Mouse (Mus musculus) spleen, adult 2 months (tissue): ENCODE measurements at regions not wholly inside any gene's neighbourhood (a gene's known extent, or its start where the extent isn't known, plus 50 kb on each side); places are given as distances from the start of the nearest gene placed in this dataset.

Experiments
- DNase-seq, 2 experiments: peaks; one replicate each; pipeline versions ENCODE4 v3.0.0 to v3.0.0-alpha.2; 2012 to 2021; ENCODE audit warnings: low spot score in 2 of 2, low read depth in 1 of 2
- H3K27ac ChIP-seq: fragments of 200-500 bp; 2 replicates; pipeline ENCODE4 v1.5.1; 2012; ENCODE audit warnings: low read length, inconsistent platforms; ENCODE audit not compliant: insufficient read depth
- H3K27me3 ChIP-seq: fragments of 200-500 bp; 2 replicates; pipeline ENCODE4 v1.6.1; 2012; ENCODE audit warnings: mild to moderate bottlenecking, moderate library complexity, low read length, inconsistent platforms; ENCODE audit not compliant: control insufficient read depth, insufficient read depth
- H3K36me3 ChIP-seq: fragments of 200-500 bp; 2 replicates; pipeline ENCODE4 v1.6.1; 2012; ENCODE audit warnings: mild to moderate bottlenecking, low read length, inconsistent platforms; ENCODE audit not compliant: control insufficient read depth, insufficient read depth
- H3K4me1 ChIP-seq: fragments of 200-500 bp; 2 replicates; pipeline ENCODE4 v1.6.1; 2011; ENCODE audit warnings: inconsistent platforms; ENCODE audit not compliant: control insufficient read depth, insufficient read depth, insufficient read length
- H3K4me3 ChIP-seq: fragments of 200-500 bp; 2 replicates; pipeline ENCODE4 v1.5.1; 2011; ENCODE audit warnings: mild to moderate bottlenecking, inconsistent platforms; ENCODE audit not compliant: insufficient read depth, insufficient read length; ENCODE audit errors: extremely low read depth
- CTCF ChIP-seq: fragments of 200-500 bp; IDR thresholded peaks from 2 replicates; pipeline ENCODE4 v1.5.1; 2011; ENCODE audit warnings: mild to moderate bottlenecking, inconsistent platforms; ENCODE audit not compliant: insufficient read depth, insufficient read length, insufficient replicate concordance; ENCODE audit errors: extremely low read depth
- POLR2A ChIP-seq: fragments of 200-500 bp; IDR thresholded peaks from 2 replicates; pipeline ENCODE4 v1.6.1; 2011; ENCODE audit warnings: low read depth, low read length, inconsistent platforms
- WGBS: fragments of 180-500 bp; shearing (Covaris S2); methylation state at CpG from one replicate; pipeline ENCODE4 v1.1.7; 2018; 5-methylcytosine and 5-hydroxymethylcytosine counted together

DNA sequence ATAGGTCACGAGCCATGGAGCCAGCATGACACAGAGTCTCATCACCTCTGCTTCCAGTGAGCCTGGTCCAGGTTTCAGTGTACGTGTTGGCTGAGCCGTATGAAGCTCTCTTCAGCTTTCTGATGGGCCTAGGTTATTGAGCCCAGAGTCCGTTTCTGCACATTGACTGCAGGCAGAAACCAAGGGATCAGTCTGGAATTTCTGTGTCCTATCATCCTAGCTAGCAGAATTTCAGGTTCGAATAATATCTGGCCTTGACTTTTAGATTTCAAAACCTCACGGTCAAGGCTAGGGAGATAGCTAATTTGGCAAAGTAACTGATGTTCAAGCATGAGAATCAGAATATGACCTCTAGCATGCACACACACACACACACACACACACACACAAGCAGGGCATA is 156.0 kb upstream of the Gm3448 start:
- Histone ChIP-seq H3K36me3 (no peaks in the 10 kb centered on the region), H3K4me3 (no peak overlapping the region), H3K4me1 (no peaks in the 10 kb centered on the region), H3K27ac (no peak overlapping the region), H3K27me3 (no peaks in the 10 kb centered on the region)
- WGBS, result 89% methylated on average over 6 of the region's 6 CpGs
- DNase-seq, result no peak
- TF ChIP-seq CTCF (no peak), POLR2A (no peak)

DNA sequence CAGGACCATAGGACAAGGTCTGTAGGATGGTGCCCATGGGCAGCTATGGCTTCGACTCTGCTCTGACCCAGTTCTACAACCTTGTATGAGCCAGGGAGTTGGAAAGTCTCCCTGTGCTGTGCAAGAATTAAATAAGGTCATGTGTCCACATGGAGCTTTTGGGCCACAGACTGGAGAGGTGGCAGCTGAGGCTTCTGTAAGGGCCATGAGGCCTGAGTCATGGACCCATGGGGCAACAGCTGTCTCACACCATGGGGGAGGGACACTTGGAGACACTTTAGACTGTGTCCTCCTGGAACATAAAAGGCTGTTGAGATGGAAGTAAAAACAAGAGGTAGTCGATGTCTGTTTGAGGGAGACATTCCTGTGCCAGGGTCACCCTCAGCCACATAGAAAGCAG is 154.5 kb upstream of the Gm3448 start:
- H3K36me3 ChIP-seq, result no peaks in the 10 kb centered on the region

DNA sequence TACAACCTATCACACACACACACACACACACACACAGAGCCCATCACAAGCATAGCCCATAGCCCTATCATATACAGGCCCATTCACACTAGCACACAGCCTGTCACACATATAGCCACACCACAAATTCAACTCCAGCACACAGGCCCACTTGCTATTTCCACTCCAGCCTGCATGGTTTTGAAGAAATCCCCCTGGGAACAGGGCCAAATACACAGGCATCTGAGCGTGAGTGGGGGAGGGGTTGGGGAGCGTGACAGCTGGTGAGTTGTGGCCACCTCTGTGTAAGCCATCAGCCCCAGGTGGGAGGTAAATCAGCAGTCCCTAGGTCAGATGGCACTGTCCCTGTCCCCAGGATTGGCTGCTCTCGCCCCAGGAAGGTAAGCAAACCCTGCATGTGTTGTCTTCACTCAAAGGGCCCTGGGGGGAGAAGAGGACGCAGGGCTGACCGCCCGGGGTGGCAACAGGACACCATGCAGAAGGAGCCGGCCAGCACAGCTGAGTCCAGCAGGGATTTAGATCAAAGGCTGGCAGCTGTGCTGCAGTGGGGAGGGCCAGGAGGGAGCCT is 153.6 kb upstream of the Gm3448 start:
- no peaks in the 10 kb centered on the region for H3K4me1 ChIP-seq

More for the DNA sequence above, 154.5 kb upstream of the Gm3448 start:
- H3K4me3 ChIP-seq, result no peak overlapping the region
- WGBS, result 87% methylated on average over 2 of the region's 2 CpGs
- H3K27me3 ChIP-seq, result no peaks in the 10 kb centered on the region
- TF ChIP-seq POLR2A (no peak), CTCF (no peak)
- no peaks in the 10 kb centered on the region for H3K4me1 ChIP-seq
- no peak overlapping the region for H3K27ac ChIP-seq
- DNase-seq, result no peak

DNA sequence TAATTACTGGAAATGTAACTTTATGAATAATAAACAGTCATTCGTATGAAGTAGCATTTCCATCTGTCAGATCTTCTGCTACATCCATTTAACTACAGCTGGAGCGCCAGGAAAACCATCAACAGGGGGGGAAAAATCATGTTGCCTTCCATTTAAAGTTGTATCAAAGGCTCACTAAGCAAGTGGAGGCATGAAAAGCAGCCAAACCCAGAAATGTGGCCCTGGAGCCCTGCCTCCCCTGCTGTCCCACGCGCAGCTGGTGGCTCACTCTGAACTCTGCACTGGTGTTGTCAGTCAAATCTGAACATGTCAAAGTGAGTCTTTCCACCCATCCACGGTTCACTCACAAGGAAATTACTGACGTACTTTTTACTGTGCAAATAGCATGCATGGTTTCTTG is 152.5 kb upstream of the Gm3448 start:
- Histone ChIP-seq H3K4me1 (no peaks in the 10 kb centered on the region), H3K27me3 (no peaks in the 10 kb centered on the region), H3K27ac (no peak overlapping the region), H3K36me3 (no peaks in the 10 kb centered on the region), H3K4me3 (no peak overlapping the region)
- no peak for DNase-seq
- no peak for TF ChIP-seq CTCF
- WGBS, result 87% methylated on average over 6 of the region's 6 CpGs

More for the DNA sequence above, 153.6 kb upstream of the Gm3448 start:
- TF ChIP-seq CTCF (no peak), POLR2A (no peak)
- no peak overlapping the region for H3K27ac ChIP-seq
- H3K27me3 ChIP-seq, result no peaks in the 10 kb centered on the region
- WGBS, result 63% methylated on average over 7 of the region's 7 CpGs
- DNase-seq, result no peak
- no peak overlapping the region for H3K4me3 ChIP-seq
- H3K36me3 ChIP-seq, result no peaks in the 10 kb centered on the region

DNA sequence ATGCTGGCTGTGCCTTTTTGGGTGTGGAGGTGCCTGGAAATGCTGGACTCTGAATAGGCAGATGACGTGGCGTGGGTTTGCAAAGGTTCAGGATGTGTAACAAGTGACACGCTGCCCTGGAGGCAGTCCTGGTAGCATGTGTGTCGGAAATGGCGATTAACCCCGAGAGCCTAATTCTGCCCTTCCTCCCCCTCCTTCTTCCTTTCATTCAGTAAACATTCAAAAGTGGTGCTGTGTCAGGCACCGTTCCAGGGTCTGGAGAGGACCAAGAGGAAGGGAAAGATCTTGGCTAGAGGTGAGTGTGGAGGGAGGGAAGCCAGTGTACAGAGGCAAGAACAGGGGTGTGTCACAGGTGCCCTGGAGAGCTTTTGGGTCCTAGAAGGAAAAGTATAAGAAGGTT is 151.5 kb upstream of the Gm3448 start:
- Histone ChIP-seq H3K4me3 (no peak overlapping the region), H3K4me1 (no peaks in the 10 kb centered on the region), H3K27ac (no peak overlapping the region), H3K27me3 (no peaks in the 10 kb centered on the region), H3K36me3 (no peaks in the 10 kb centered on the region)
- no peak for DNase-seq
- TF ChIP-seq CTCF, result no peak
- TF ChIP-seq POLR2A, result no peak
- WGBS, result 57% methylated on average over 7 of the region's 7 CpGs

DNA sequence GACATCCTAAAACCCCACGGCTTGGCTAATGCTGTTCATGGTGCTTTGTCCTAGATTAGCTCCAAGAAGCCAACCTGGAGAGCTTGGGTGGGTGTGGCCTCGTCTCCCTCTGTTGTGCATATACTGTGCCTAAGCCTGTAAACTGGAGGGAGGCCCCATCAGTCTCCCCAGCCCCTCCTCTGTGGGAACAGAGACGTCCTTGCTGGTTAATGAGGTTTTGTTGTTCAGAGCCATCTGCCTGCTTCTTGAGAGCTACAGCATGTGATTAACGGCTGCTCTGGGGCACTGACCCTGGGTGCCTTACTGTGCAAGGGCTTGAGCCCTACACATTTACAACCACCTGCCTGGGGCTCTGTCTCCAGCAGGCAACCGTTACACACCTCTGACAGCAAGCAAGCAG is 143.9 kb upstream of the Gm3448 start:
- WGBS, result 31% methylated on average over 5 of the region's 5 CpGs
- DNase-seq, result no peak
- Histone ChIP-seq H3K27me3 (no peaks in the 10 kb centered on the region), H3K36me3 (no peaks in the 10 kb centered on the region), H3K4me3 (no peak overlapping the region), H3K4me1 (no peaks in the 10 kb centered on the region), H3K27ac (no peak overlapping the region)
- TF ChIP-seq POLR2A (no peak), CTCF (no peak)

DNA sequence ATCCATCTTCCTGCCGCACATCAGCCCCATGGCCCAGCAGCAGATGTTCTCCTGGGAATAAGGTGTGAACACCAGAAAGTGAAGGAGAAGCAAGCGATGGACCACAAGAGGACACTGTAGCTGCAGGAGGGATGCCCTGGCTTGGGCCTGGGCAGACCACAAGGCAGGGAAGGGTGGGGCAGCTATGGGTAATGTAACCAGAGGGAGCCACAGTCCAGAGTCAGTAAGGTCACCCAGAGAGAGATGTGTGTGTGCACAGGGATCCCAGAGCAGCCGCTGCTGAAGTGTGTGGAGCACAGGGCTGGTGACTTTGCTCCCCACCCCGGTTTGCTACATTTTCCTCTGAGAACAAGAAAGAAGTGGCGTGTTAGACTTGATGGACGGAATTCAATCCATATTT is 142.5 kb upstream of the Gm3448 start:
- WGBS, result 90% methylated on average over 6 of the region's 6 CpGs
- H3K27me3 ChIP-seq, result no peaks in the 10 kb centered on the region
- H3K4me3 ChIP-seq, result no peak overlapping the region
- no peak overlapping the region for H3K27ac ChIP-seq
- no peaks in the 10 kb centered on the region for H3K36me3 ChIP-seq
- TF ChIP-seq POLR2A (no peak), CTCF (no peak)
- no peaks in the 10 kb centered on the region for H3K4me1 ChIP-seq
- no peak for DNase-seq

DNA sequence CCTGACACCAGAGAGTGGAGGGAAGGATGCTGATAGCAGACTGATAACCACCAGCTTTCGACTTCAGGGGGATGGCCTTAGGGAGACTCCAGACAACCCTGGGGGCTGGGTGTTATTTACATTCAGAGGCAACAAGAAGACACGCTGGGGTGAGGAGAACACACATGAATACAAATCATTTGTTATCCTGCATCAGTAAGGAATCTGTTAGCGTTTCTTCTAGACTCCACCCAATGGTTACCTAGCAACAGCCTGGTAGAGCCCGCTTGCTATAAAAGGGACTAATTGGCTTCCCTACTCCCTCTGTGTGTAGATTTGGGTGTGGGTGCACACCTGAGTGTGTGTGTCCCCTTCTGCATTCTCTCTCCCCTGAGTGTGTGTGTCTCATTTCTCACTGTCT is 140.8 kb upstream of the Gm3448 start:
- Histone ChIP-seq H3K27me3 (no peaks in the 10 kb centered on the region), H3K4me3 (no peak overlapping the region), H3K27ac (no peak overlapping the region), H3K4me1 (no peaks in the 10 kb centered on the region), H3K36me3 (no peaks in the 10 kb centered on the region)
- TF ChIP-seq CTCF, result no peak
- TF ChIP-seq POLR2A, result no peak
- 56% methylated on average over 4 of the region's 4 CpGs for WGBS
- no peak for DNase-seq
